Mouse (Mus musculus): Measurements from ENCODE around the gene 2310061I04Rik. TPM values are rescaled to one million over a fixed set of nuclear protein-coding genes. Genes with fewer than 3 reads are reported as not detected.
A peak's percentile ranks its signal among the peaks of the same experiment; 100 is the strongest.

The 2310061I04Rik gene
- polyA plus RNA-seq, 1 experiment, result 142 TPM

GRCm38 (mm10) chr17:35919864-35920301 is 22.7 kb upstream of the 2310061I04Rik start:
- TF ChIP-seq POLR2A (IDR thresholded peaks at IDR 0.05; ENCODE audit: low read depth, low read length), result no peak
- H3K36me3 ChIP-seq (ENCODE audit: control insufficient read depth, insufficient read depth, low read length), result peaks cover 30% of the 10 kb centered on the region
- 18% methylated on average over 6 of the region's 6 CpGs for WGBS
- H3K27me3 ChIP-seq (ENCODE audit: control insufficient read depth, insufficient read depth, low read length), result no peaks in the 10 kb centered on the region
- H3K27ac ChIP-seq (ENCODE audit: insufficient read depth, low read depth, low read length), result peak overlapping the region; percentile 84
- H3K4me1 ChIP-seq (ENCODE audit: control insufficient read depth, insufficient read depth, insufficient read length, low read length), result peaks cover 18% of the 10 kb centered on the region
- H3K4me3 ChIP-seq (ENCODE audit: low read depth, low read length), result no peak overlapping the region

GRCm38 (mm10) chr17:35919060-35919715 is 22.0 kb upstream of the 2310061I04Rik start:
- no peaks in the 10 kb centered on the region for H3K27me3 ChIP-seq (ENCODE audit: control insufficient read depth, insufficient read depth, low read length)
- H3K4me1 ChIP-seq (ENCODE audit: control insufficient read depth, insufficient read depth, insufficient read length, low read length), result peaks cover 18% of the 10 kb centered on the region
- WGBS, result 4% methylated on average over 7 of the region's 7 CpGs
- peak overlapping the region; percentile 58 for H3K4me3 ChIP-seq (ENCODE audit: low read depth, low read length)
- TF ChIP-seq CTCF (IDR thresholded peaks at IDR 0.05; ENCODE audit: extremely low read depth, insufficient read length, insufficient replicate concordance, low read depth, low read length), result no peak
- peaks cover 26% of the 10 kb centered on the region for H3K36me3 ChIP-seq (ENCODE audit: control insufficient read depth, insufficient read depth, low read length)
- peak overlapping the region; percentile 99 for H3K27ac ChIP-seq (ENCODE audit: insufficient read depth, low read depth, low read length)

GRCm38 (mm10) chr17:35918276-35919059 is 21.2 kb upstream of the 2310061I04Rik start:
- H3K27me3 ChIP-seq (ENCODE audit: control insufficient read depth, insufficient read depth, low read length), result no peaks in the 10 kb centered on the region
- TF ChIP-seq POLR2A (IDR thresholded peaks at IDR 0.05; ENCODE audit: low read depth, low read length), result no peak
- no peak for TF ChIP-seq CTCF (IDR thresholded peaks at IDR 0.05; ENCODE audit: extremely low read depth, insufficient read length, insufficient replicate concordance, low read depth, low read length)
- H3K36me3 ChIP-seq (ENCODE audit: control insufficient read depth, insufficient read depth, low read length), result peaks cover 22% of the 10 kb centered on the region
- H3K4me3 ChIP-seq (ENCODE audit: low read depth, low read length), result peak overlapping the region; percentile 77
- peaks cover 18% of the 10 kb centered on the region for H3K4me1 ChIP-seq (ENCODE audit: control insufficient read depth, insufficient read depth, insufficient read length, low read length)
- WGBS, result under 1% methylated on average over 11 of the region's 11 CpGs
- peak overlapping the region; percentile 99 for H3K27ac ChIP-seq (ENCODE audit: insufficient read depth, low read depth, low read length)

- TF ChIP-seq POLR2A (IDR thresholded peaks at IDR 0.05; ENCODE audit: low read depth, low read length), result peak; percentile 38
- no peak for TF ChIP-seq CTCF (IDR thresholded peaks at IDR 0.05; ENCODE audit: extremely low read depth, insufficient read length, insufficient replicate concordance, low read depth, low read length)
- H3K4me1 ChIP-seq (ENCODE audit: control insufficient read depth, insufficient read depth, insufficient read length, low read length), result peaks cover 17% of the 10 kb centered on the region
- peaks cover 23% of the 10 kb centered on the region for H3K36me3 ChIP-seq (ENCODE audit: control insufficient read depth, insufficient read depth, low read length)
- H3K4me3 ChIP-seq (ENCODE audit: low read depth, low read length), result peak overlapping the region; percentile 81
- under 1% methylated on average over 13 of the region's 13 CpGs for whole genome bisulfite sequencing
- no peaks in the 10 kb centered on the region for H3K27me3 ChIP-seq (ENCODE audit: control insufficient read depth, insufficient read depth, low read length)
- H3K27ac ChIP-seq (ENCODE audit: insufficient read depth, low read depth, low read length), result peak overlapping the region; percentile 97
Observed at GRCm38 (mm10) chr17:35917463-35918251, 20.4 kb upstream of the 2310061I04Rik start.

- H3K4me1 ChIP-seq (ENCODE audit: control insufficient read depth, insufficient read depth, insufficient read length, low read length), result peaks cover 12% of the 10 kb centered on the region
- no peaks in the 10 kb centered on the region for H3K27me3 ChIP-seq (ENCODE audit: control insufficient read depth, insufficient read depth, low read length)
- H3K4me3 ChIP-seq (ENCODE audit: low read depth, low read length), result peak overlapping the region; percentile 81
- H3K36me3 ChIP-seq (ENCODE audit: control insufficient read depth, insufficient read depth, low read length), result peaks cover 28% of the 10 kb centered on the region
- peak overlapping the region; percentile 97 for H3K27ac ChIP-seq (ENCODE audit: insufficient read depth, low read depth, low read length)
- no peak for TF ChIP-seq POLR2A (IDR thresholded peaks at IDR 0.05; ENCODE audit: low read depth, low read length)
- TF ChIP-seq CTCF (IDR thresholded peaks at IDR 0.05; ENCODE audit: extremely low read depth, insufficient read length, insufficient replicate concordance, low read depth, low read length), result no peak
- under 1% methylated on average over 8 of the region's 8 CpGs for WGBS
Observed at GRCm38 (mm10) chr17:35917143-35917462, 19.9 kb upstream of the 2310061I04Rik start.

- Histone ChIP-seq H3K4me3 (ENCODE audit: low read depth, low read length) (peak within 1 kb of the TSS; percentile 81), H3K4me1 (ENCODE audit: control insufficient read depth, insufficient read depth, insufficient read length, low read length) (peaks cover 9% of the 10 kb centered on the region), H3K27ac (ENCODE audit: insufficient read depth, low read depth, low read length) (peak within 1 kb of the TSS; percentile 97), H3K27me3 (ENCODE audit: control insufficient read depth, insufficient read depth, low read length) (no peaks in the 10 kb centered on the region), H3K36me3 (ENCODE audit: control insufficient read depth, insufficient read depth, low read length) (peaks cover 28% of the 10 kb centered on the region)
- no peak for TF ChIP-seq CTCF (IDR thresholded peaks at IDR 0.05; ENCODE audit: extremely low read depth, insufficient read length, insufficient replicate concordance, low read depth, low read length)
- TF ChIP-seq POLR2A (IDR thresholded peaks at IDR 0.05; ENCODE audit: low read depth, low read length), result peak; percentile 100
- under 1% methylated on average over 83 of the region's 83 CpGs for WGBS
Observed at GRCm38 (mm10) chr17:35916297-35917142, 19.3 kb upstream of the 2310061I04Rik start, which contains the start of the genes Mrps18b and Ppp1r10. Gene Mrps18b (minus strand): TSS chr17:35916389. Gene Ppp1r10 (plus strand): TSS chr17:35916434.

Data from small intestine, adult 2 months (tissue).